Mouse (Mus musculus): Measurements from ENCODE around the gene Ptchd3. TPM values are rescaled to one million over a fixed set of nuclear protein-coding genes. Genes with fewer than 3 reads are reported as not detected.

Gene Ptchd3
- total RNA-seq, 2 experiments from 2014 or later: not detected

Other genes starting within 250 kb of the Ptchd3 start
- gene B3gntl1, start 157.1 kb upstream of the Ptchd3 start, total RNA-seq (2021): 1 to 10 TPM; 6.1 to 9.9 TPM
- gene Metrnl, start 128.7 kb upstream of the Ptchd3 start, total RNA-seq (2021): 10 to 100 TPM; 15.2 to 34.8 TPM